Mouse (Mus musculus) urinary bladder, postnatal 10 days (tissue): ENCODE measurements at regions not wholly inside any gene's neighbourhood (a gene's known extent, or its start where the extent isn't known, plus 50 kb on each side); places are given as distances from the start of the nearest gene placed in this dataset.

Source experiments
- DNase-seq: peaks from one replicate; pipeline ENCODE4 v3.0.0; 2022; ENCODE audit warnings: low spot score

- DNase-seq, result no peak
Measured at GRCm38 (mm10) chr16:87225085-87225484, 128.9 kb upstream of the N6amt1 start.

GRCm38 (mm10) chr16:87224024-87224423 lies 130.0 kb upstream of the N6amt1 start:
- no peak for DNase-seq

- DNase-seq, result no peak
Measured at GRCm38 (mm10) chr16:87220611-87221010, 133.4 kb upstream of the N6amt1 start.

GRCm38 (mm10) chr16:87220201-87220600 lies 133.8 kb upstream of the N6amt1 start:
- DNase-seq, result no peak

- no peak for DNase-seq
Measured at GRCm38 (mm10) chr16:87207875-87208274, 146.1 kb upstream of the N6amt1 start.

- no peak for DNase-seq
Measured at GRCm38 (mm10) chr16:87190471-87190870, 163.5 kb upstream of the N6amt1 start.

GRCm38 (mm10) chr16:87188737-87189136 lies 165.2 kb upstream of the N6amt1 start:
- no peak for DNase-seq

GRCm38 (mm10) chr16:87172395-87172794 lies 181.6 kb upstream of the N6amt1 start:
- DNase-seq, result no peak

- no peak for DNase-seq
Measured at GRCm38 (mm10) chr16:87139301-87139700, 214.7 kb upstream of the N6amt1 start.

GRCm38 (mm10) chr16:87136503-87136902 lies 217.5 kb upstream of the N6amt1 start:
- DNase-seq, result no peak

GRCm38 (mm10) chr16:87134452-87134851 lies 219.5 kb upstream of the N6amt1 start:
- DNase-seq, result no peak

GRCm38 (mm10) chr16:87133874-87134273 lies 220.1 kb upstream of the N6amt1 start:
- no peak for DNase-seq

GRCm38 (mm10) chr16:87132082-87132481 lies 221.9 kb upstream of the N6amt1 start:
- DNase-seq, result no peak

- DNase-seq, result no peak
Measured at GRCm38 (mm10) chr16:87130733-87131640, 223.0 kb upstream of the N6amt1 start.

- no peak for DNase-seq
Measured at GRCm38 (mm10) chr16:87129021-87129420, 225.0 kb upstream of the N6amt1 start.

GRCm38 (mm10) chr16:87128230-87128629 lies 225.8 kb upstream of the N6amt1 start:
- no peak for DNase-seq

GRCm38 (mm10) chr16:87124519-87124918 lies 229.5 kb upstream of the N6amt1 start:
- no peak for DNase-seq

- DNase-seq, result no peak
Measured at GRCm38 (mm10) chr16:87103599-87103998, 250.4 kb upstream of the N6amt1 start.

GRCm38 (mm10) chr16:87102057-87102456 lies 251.9 kb upstream of the N6amt1 start:
- DNase-seq, result no peak

GRCm38 (mm10) chr16:87092011-87092410 lies 262.0 kb upstream of the N6amt1 start:
- no peak for DNase-seq

GRCm38 (mm10) chr16:87089322-87089721 lies 264.7 kb upstream of the N6amt1 start:
- no peak for DNase-seq

- no peak for DNase-seq
Measured at GRCm38 (mm10) chr16:87083505-87083904, 270.5 kb upstream of the N6amt1 start.

- no peak for DNase-seq
Measured at GRCm38 (mm10) chr16:87077385-87077784, 276.6 kb upstream of the N6amt1 start.

- no peak for DNase-seq
Measured at GRCm38 (mm10) chr16:87069294-87069693, 284.7 kb upstream of the N6amt1 start.
